Mouse (Mus musculus): ENCODE results near the gene Egr4. TPM values are rescaled to one million over a fixed set of nuclear protein-coding genes. Genes with fewer than 3 reads are reported as not detected.
A peak's percentile ranks its signal among the peaks of the same experiment; 100 is the strongest.

Egr4 gene
- polyA plus RNA-seq, 1 experiment, result not detected

DNA sequence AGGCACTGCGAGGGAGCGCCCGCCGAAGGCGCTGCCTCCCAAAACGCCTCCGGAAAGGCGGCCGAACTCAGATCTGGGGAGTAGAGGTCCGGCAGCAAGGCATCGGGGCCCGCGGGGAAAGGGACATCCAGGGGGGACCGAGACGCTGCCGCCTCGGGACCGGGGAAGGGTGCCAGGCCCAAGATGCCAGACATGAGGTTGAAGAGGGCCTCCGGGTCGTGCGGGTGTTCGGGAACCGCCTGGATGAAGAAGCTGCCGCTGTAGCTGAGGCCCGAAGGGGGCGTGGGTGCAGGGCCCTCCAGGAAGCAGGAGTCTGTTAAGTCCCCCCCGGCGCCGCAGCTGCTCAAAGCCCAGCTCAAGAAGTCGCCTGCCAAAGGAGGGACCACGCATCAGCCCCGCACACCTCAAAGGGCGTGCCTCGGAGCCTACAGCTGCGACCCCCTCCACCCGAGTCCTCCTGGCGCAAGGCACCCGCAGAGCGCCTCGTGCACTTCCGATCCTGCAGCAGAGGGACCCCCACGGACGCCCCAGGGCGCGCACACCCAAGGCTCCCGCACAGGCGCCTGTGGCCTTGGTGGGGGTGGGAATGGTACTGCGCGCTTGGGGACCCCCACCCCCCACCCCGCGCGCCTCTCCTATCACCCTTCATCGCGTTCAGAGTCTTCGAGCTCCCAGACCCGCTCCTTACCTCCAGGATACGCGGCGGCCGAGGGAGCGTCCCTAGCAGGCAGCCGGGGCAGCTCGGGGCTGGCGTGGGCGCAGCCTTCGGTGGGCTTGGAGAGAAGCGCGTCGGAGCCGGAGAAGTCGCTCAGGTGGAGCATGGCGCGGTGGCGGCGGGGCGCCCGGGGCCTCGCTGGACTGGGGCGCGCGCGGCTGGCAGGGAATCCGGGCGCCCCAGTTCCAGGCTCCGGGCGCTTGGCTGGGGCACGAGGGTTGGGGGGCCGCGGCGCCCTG lies 535 bp downstream of the Egr4 start:
- no peak for DNase-seq
- no peak overlapping the region for H3K4me3 ChIP-seq (replicated peaks; ENCODE audit: extremely low read depth, low read depth, low read length)
- no peaks in the 10 kb centered on the region for H3K4me1 ChIP-seq (ENCODE audit: control insufficient read depth, insufficient read depth, low read length)
- TF ChIP-seq CTCF (IDR thresholded peaks at IDR 0.05; ENCODE audit: insufficient read depth, low read length), result no peak
- no peak for TF ChIP-seq POLR2A (IDR thresholded peaks at IDR 0.05; ENCODE audit: borderline replicate concordance, extremely low read depth, low read depth, low read length)
- 2% methylated on average over 90 of the region's 90 CpGs for WGBS

DNA sequence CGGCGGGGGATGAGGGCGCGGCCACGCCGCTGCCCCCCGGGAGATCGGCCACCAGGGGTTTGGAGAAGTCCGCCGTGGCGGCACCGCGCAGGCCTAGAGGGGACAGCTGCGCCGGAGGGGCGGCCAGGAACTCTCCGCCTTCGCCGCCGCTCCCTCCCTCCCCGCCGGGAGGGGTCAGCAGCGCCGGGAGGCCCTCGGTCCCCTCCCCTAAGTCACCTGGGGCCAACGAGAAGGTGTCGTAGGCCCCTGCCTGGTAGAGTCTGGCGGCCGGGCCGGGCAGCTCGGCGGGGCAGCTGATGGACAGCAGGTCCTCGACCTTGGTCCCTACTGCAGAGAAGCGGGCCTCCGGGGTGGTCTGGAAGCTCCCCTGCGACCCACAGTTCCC lies 1.3 kb downstream of the Egr4 start:
- no peak overlapping the region for H3K4me3 ChIP-seq (replicated peaks; ENCODE audit: extremely low read depth, low read depth, low read length)
- under 1% methylated on average over 35 of the region's 36 CpGs for WGBS
- TF ChIP-seq POLR2A (IDR thresholded peaks at IDR 0.05; ENCODE audit: borderline replicate concordance, extremely low read depth, low read depth, low read length), result no peak
- no peak for TF ChIP-seq CTCF (IDR thresholded peaks at IDR 0.05; ENCODE audit: insufficient read depth, low read length)
- no peak for DNase-seq
- H3K4me1 ChIP-seq (ENCODE audit: control insufficient read depth, insufficient read depth, low read length), result no peaks in the 10 kb centered on the region

DNA sequence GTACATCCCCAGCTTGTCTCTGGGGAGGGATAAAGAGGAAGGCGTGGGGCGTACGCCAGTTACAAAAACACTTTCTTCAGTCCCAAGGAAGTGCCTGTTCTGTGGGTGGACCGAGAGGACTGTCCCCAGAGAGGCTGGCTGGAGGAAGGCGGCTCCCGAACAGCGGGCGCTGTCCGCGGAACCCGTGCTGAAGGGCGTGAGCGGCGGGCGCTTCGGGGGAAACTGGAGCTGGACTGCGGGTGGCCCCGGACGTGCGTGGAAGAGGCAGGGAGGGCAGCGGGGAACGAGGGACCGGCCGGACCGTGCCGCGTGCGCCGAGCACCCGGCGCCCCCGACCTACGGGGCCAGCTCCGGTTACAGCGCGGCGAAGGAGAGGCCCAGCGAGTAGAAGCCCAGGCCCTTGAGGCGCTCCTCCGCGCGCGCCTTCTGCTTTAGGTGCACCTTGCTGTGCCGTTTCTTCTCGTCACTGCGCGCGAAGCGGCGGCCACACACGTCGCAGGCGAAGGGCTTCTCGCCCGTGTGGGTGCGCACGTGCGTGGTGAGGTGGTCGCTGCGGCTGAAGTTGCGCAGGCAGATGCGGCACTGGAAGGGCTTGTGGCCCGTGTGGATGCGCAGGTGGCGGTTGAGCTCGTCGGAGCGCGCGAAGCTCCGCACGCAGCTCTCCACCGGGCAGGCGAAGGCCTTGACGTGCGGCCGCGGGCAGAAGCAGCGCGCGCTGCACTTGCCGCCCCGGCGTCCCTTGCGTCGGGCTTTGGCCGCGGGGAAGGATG lies 1.9 kb downstream of the Egr4 start:
- H3K4me1 ChIP-seq (ENCODE audit: control insufficient read depth, insufficient read depth, low read length), result no peaks in the 10 kb centered on the region
- peak; percentile 15 for DNase-seq
- 2% methylated on average over 88 of the region's 88 CpGs for WGBS
- TF ChIP-seq CTCF (IDR thresholded peaks at IDR 0.05; ENCODE audit: insufficient read depth, low read length) (no peak), POLR2A (IDR thresholded peaks at IDR 0.05; ENCODE audit: borderline replicate concordance, extremely low read depth, low read depth, low read length) (no peak)
- no peak overlapping the region for H3K4me3 ChIP-seq (replicated peaks; ENCODE audit: extremely low read depth, low read depth, low read length)

DNA sequence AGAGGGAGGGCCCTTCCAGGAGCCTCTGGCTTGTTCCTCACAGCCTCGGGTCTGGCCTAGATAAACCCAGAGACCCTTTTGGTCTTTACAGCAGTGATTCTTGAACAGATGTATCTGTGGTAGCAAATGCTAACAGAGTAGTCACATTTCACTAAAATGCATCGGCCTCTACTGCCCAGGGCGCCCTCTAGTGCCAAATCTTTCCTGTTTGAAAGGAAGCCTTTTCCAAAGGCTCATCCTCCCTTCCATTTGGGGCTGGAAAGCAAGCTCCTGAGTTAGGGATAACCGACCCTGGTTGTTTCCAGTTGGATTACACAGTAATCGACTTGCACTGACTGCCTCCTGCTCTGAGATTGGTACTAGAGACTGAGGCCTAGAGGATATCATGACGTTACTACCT lies 2.9 kb downstream of the Egr4 start:
- 2% methylated on average over 6 of the region's 6 CpGs for WGBS
- peak; percentile 25 for DNase-seq
- no peak overlapping the region for H3K4me3 ChIP-seq (replicated peaks; ENCODE audit: extremely low read depth, low read depth, low read length)
- H3K4me1 ChIP-seq (ENCODE audit: control insufficient read depth, insufficient read depth, low read length), result no peaks in the 10 kb centered on the region
- TF ChIP-seq CTCF (IDR thresholded peaks at IDR 0.05; ENCODE audit: insufficient read depth, low read length) (0 out of 2 replicates have a peak, but pooled peaks have one; percentile 23), POLR2A (IDR thresholded peaks at IDR 0.05; ENCODE audit: borderline replicate concordance, extremely low read depth, low read depth, low read length) (no peak)

DNA sequence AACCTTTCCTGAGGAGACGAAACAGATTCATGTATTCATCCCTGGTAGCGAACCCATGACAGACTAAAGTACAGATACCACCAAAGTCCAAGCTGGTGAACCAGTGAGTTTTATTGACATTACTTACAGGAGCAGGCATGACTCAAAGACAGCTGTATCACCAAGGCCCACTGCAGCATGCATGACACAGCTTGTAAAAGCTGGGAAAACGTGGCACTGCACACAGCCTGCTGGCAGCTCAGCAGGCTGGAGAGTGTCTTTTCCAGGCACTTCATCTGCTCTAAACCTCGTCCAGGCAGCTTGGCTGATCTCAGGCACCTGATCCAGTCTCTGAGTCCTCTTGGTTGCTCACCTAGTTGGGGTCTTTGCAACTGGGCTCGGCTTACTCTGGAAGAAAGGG lies 4.8 kb downstream of the Egr4 start:
- DNase-seq, result no peak

DNA sequence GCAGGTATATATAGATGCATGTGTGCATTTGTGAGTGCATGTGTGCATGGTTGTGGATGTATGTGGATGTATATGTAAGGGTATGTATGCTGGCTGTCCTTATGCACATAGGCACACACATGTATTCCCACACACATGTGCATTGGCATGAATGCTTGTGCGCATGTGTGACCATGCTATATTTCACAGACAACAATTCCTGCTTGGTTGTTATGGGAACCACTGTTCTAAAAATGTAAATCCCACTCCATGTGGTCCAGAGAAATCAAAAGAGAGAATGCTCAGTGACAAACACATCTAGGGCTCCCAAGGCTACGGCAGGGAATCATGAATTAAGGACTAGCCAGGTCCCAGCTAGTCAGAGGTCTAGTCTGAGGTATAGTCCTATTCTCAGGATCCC lies 8.5 kb downstream of the Egr4 start:
- WGBS, result 85% methylated on average over 2 of the region's 2 CpGs
- Histone ChIP-seq H3K4me1 (ENCODE audit: control insufficient read depth, insufficient read depth, low read length) (no peaks in the 10 kb centered on the region), H3K4me3 (replicated peaks; ENCODE audit: extremely low read depth, low read depth, low read length) (no peak overlapping the region)
- DNase-seq, result no peak
- TF ChIP-seq CTCF (IDR thresholded peaks at IDR 0.05; ENCODE audit: insufficient read depth, low read length) (no peak), POLR2A (IDR thresholded peaks at IDR 0.05; ENCODE audit: borderline replicate concordance, extremely low read depth, low read depth, low read length) (no peak)

More for the DNA sequence above, 4.8 kb downstream of the Egr4 start:
- 36% methylated on average over 5 of the region's 5 CpGs for WGBS
- H3K4me3 ChIP-seq (replicated peaks; ENCODE audit: extremely low read depth, low read depth, low read length), result no peak overlapping the region
- TF ChIP-seq CTCF (IDR thresholded peaks at IDR 0.05; ENCODE audit: insufficient read depth, low read length) (no peak), POLR2A (IDR thresholded peaks at IDR 0.05; ENCODE audit: borderline replicate concordance, extremely low read depth, low read depth, low read length) (no peak)
- no peaks in the 10 kb centered on the region for H3K4me1 ChIP-seq (ENCODE audit: control insufficient read depth, insufficient read depth, low read length)

DNA sequence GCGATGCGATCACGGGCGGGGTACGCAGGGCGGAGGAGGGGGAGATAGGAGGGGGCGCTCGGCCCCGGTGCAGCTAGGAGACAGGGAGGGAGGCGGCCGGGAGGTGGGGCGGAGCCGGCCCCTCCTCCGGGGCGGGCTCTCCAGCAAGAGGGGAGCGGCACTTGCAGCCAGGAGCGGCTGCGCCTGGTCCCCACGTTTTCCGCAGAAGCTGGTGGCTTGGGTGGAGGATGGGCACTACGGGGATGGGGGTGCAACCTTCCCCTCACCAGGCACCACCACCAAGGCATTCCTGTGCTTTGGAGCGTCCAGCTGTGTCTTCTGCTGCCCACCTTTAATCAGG lies 10.5 kb downstream of the Egr4 start, which contains the start of gene Fbxo41:
Fbxo41 (minus strand) TSS at position 84 of the 340 bp plus-strand sequence.
- TF ChIP-seq POLR2A (IDR thresholded peaks at IDR 0.05; ENCODE audit: borderline replicate concordance, extremely low read depth, low read depth, low read length) (no peak), CTCF (IDR thresholded peaks at IDR 0.05; ENCODE audit: insufficient read depth, low read length) (no peak)
- no peak within 1 kb of the TSS for H3K4me3 ChIP-seq (replicated peaks; ENCODE audit: extremely low read depth, low read depth, low read length)

DNA sequence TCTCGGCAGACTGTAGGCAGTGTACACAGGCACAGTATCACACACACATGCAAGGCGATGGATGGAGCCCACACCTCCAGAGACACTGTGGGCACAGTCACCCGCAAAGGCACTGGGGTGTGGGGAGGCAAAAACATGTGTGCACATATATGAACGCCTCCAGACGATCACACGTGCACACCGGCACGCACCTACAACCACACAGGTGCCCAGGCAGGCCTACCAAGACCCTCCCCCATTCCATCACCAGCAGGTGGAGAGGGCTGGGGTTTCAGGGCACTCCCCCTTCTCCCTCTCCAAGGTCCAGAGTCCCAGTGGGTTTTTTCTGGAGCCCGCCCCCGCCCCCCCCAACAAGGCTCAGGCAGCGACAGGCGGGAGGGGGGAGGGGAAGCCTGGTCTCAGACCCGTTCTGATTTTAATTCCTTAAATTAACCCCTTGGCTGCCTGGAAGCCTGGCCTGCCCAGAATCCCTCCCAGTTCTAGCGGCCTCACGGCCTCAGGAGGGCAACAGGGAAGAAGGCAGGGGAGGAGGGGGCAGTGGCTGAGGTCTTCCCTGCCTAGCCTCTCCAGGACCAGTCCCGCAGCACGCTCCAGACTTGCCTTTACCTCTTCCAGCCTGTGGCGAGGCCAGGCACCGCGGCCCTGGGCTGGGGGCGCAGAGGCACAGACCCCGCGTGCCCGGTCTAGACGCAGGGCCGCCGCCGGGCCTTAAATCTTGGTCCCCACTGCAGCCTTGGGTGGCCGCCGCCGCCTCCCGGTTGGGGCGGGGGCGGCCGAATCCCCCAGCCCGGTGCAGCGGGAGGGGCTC lies 11.1 kb downstream of the Egr4 start:
- WGBS, result 3% methylated on average over 36 of the region's 37 CpGs
- no peak for TF ChIP-seq POLR2A (IDR thresholded peaks at IDR 0.05; ENCODE audit: borderline replicate concordance, extremely low read depth, low read depth, low read length)
- TF ChIP-seq CTCF (IDR thresholded peaks at IDR 0.05; ENCODE audit: insufficient read depth, low read length), result no peak

More for the DNA sequence above, 10.5 kb downstream of the Egr4 start, which contains the start of gene Fbxo41:
- no peak for DNase-seq
- no peaks in the 10 kb centered on the region for H3K4me1 ChIP-seq (ENCODE audit: control insufficient read depth, insufficient read depth, low read length)
- WGBS, result under 1% methylated on average over 19 of the region's 22 CpGs

More for the DNA sequence above, 11.1 kb downstream of the Egr4 start:
- H3K4me3 ChIP-seq (replicated peaks; ENCODE audit: extremely low read depth, low read depth, low read length), result no peak overlapping the region
- no peak for DNase-seq
- no peaks in the 10 kb centered on the region for H3K4me1 ChIP-seq (ENCODE audit: control insufficient read depth, insufficient read depth, low read length)

Measured in lung, adult 2 months (tissue).